Mouse (Mus musculus): ENCODE results near the gene 1810010H24Rik. TPM values are rescaled to one million over a fixed set of nuclear protein-coding genes. Genes with fewer than 3 reads are reported as not detected.
"Not testable (repeated sequence)": the region's sequence is repeated elsewhere in the genome, so short reads cannot be mapped to it uniquely, and the experiment has no call there.

Gene 1810010H24Rik
- 1.7 and 2.1 TPM in 2 replicates for total RNA-seq (2021)
- long read RNA-seq, experiment 1, partial matches to known transcripts: 1 of 1 reads
- long read RNA-seq, experiment 1, other reads (novel, unspliced or antisense): 0 of 1 reads
- long read RNA-seq, experiment 2, partial matches to known transcripts: 0 of 1 reads
- long read RNA-seq, experiment 2, other reads (novel, unspliced or antisense): 1 of 1 reads

- DNase-seq: peak; percentile 40
Observed at GRCm38 (mm10) chr11:107025411-107026321, at the start of gene 1810010H24Rik. Gene 1810010H24Rik, plus strand, starts transcription at chr11:107025681.

DNA sequence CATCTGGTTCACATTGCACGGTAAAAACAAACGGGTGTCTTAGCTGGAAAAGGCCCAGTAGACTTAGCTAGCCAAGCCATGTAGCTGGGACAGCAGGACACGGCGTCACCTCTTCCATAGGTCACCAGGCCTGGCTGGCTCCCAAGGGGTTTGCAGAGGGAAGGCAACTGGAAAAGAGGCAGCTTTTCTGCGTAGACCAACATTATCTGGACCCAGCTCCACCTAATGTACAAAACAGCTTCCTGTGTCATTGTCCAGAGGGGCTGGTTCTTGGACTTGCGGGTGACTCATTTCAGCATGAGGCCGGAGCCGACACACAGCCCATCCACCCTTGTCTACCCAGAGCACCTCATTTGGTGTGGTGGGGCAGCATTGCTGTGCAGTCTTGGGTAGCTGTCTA is 49.3 kb upstream of the 1810010H24Rik start:
- peak; percentile 80 for DNase-seq

DNA sequence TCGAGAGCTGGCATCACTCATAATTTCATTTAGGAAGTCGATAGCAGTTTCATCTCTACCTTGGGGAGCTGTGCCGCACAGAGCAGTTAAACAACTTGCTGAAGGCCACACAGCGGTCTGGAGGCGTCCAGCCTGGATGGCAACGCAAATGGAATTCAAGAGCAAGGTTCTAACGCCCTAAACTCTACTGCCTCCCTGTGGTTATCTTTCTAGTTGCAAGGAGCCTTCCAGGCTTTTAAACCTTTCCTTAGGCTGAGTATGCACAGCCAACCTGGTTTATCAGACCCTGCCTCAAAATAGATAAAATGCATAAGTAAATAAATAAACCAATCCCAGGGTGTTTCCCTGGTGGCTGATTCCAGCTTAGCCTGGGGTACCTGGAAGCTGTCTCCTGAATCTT is 45.0 kb upstream of the 1810010H24Rik start:
- peak; percentile 69 for DNase-seq

- DNase-seq: no peak
Observed at GRCm38 (mm10) chr11:106981787-106982186, 43.7 kb upstream of the 1810010H24Rik start.

- no peak for DNase-seq
Observed at GRCm38 (mm10) chr11:106982351-106982750, 43.1 kb upstream of the 1810010H24Rik start.

DNA sequence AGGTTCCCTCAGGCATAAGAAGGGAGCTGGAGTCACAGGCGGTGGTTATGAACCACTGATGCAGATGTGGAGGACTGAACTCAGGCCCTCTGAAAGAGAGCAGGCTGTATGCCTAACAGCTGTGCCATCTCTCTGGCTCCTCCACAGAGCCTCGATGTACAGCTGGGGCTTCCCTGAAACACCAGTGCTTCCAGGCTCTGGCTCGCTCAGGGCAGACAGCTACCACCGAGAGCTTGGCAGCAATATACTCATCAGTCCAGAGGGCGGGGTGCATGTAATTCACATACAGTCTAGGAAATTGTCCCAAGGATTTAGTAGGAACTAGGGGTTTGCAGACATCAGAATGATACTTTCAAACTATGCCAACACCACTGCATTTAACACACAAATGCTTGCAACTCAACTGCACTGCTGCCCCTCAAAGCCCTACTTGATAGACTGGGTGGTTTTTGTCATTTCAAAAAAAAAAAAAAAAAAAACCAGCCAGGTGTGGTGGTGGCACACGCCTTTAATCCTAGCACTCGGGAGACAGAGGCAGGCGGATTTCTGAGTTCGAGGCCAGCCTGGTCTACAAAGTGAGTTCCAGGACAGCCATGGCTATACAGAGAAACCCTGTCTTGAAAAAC is 39.4 kb upstream of the 1810010H24Rik start:
- DNase-seq: not testable (repeated sequence)

- no peak for DNase-seq
Observed at GRCm38 (mm10) chr11:106987384-106987783, 38.1 kb upstream of the 1810010H24Rik start.

- no peak for DNase-seq
Observed at GRCm38 (mm10) chr11:106994246-106995085, 31.0 kb upstream of the 1810010H24Rik start.

GRCm38 (mm10) chr11:106996492-106996891 is 29.0 kb upstream of the 1810010H24Rik start:
- not testable (repeated sequence) for DNase-seq

GRCm38 (mm10) chr11:106997976-106998375 is 27.5 kb upstream of the 1810010H24Rik start:
- no peak for DNase-seq

GRCm38 (mm10) chr11:106998651-106999150 is 26.8 kb upstream of the 1810010H24Rik start:
- DNase-seq: peak; percentile 38

GRCm38 (mm10) chr11:106999151-106999948 is 26.1 kb upstream of the 1810010H24Rik start, which contains the start of gene Kpna2:
Gene Kpna2, minus strand, starts transcription at chr11:106999541.
- peak; percentile 93 for DNase-seq

- no peak for DNase-seq
Observed at GRCm38 (mm10) chr11:106999949-107000513, 25.4 kb upstream of the 1810010H24Rik start.

- no peak for DNase-seq
Observed at GRCm38 (mm10) chr11:107001760-107002675, 23.5 kb upstream of the 1810010H24Rik start.

- peak; percentile 54 for DNase-seq
Observed at GRCm38 (mm10) chr11:107005538-107005937, 19.9 kb upstream of the 1810010H24Rik start.

GRCm38 (mm10) chr11:107010447-107010846 is 15.0 kb upstream of the 1810010H24Rik start:
- no peak for DNase-seq

- no peak for DNase-seq
Observed at GRCm38 (mm10) chr11:107011171-107011570, 14.3 kb upstream of the 1810010H24Rik start.

DNA sequence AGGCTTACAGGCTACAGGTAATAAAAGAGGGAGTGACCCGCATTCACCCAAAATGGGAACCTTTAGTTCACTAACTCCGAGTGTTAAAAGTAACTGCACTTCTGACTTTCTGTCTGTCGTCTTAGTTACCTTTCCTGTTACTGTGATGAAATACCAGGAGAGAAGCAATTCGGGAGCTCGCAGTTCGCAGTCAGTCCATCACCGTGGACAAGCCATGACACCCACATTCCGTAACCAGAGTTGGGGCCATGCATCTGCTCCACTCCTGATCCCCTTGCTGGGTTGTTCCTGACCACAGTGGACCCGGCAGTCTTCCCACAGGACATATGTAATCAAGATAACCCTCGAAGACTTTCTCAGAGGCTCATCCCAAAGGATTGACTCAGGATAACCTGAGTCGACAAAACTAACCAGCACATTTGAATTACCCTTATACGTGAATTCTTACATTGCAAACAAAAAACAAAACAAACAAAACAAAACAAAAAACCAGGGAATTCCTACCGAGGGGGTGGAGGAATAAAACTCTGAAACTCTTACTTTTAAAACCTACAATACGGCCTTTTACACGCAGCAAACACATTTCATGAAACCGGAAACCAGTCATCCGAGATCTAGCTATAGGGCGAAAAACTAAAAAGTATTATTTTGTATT is 13.7 kb upstream of the 1810010H24Rik start:
- DNase-seq: no peak

All from adrenal gland, postnatal 14 days (tissue).